Mouse (Mus musculus): ENCODE data around the gene Ngef.

GRCm38 (mm10) chr1:87527191-87527590, 46.5 kb downstream of the Ngef start:
- no peak for TF ChIP-seq POLR2A (IDR thresholded peaks at IDR 0.05; ENCODE audit: insufficient read depth, low read depth, low read length)
- no peak for TF ChIP-seq CTCF (IDR thresholded peaks at IDR 0.05; ENCODE audit: insufficient read depth, low read depth, low read length)
